Mouse (Mus musculus) bone marrow, adult 2 months (tissue): ENCODE data around the gene Triap1.

Source experiments
- CTCF ChIP-seq: fragments of 200-500 bp; IDR thresholded peaks from 2 replicates; pipeline ENCODE4 v1.5.1; 2011; ENCODE audit warnings: low read length, control low read depth; ENCODE audit not compliant: control insufficient read depth, insufficient read depth
- POLR2A ChIP-seq: fragments of 200-500 bp; IDR thresholded peaks from 2 replicates; pipeline ENCODE4 v1.6.1; 2011; ENCODE audit warnings: low read depth, mild to moderate bottlenecking, control low read depth, low read length, borderline replicate concordance; ENCODE audit not compliant: control insufficient read depth

- no peak for TF ChIP-seq CTCF
- TF ChIP-seq POLR2A: no peak
These were observed 10.3 kb downstream of the Triap1 start for GRCm38 (mm10) chr5:115351348-115351747.
